Mouse (Mus musculus) CD8-positive naive resting alpha-beta T cell, adult 2 months (primary cell): ENCODE data around the gene Msi2.

ENCODE experiments used
- DNase-seq, 2 experiments: peaks; one replicate each; pipeline ENCODE4 v3.0.0; 2022; ENCODE audit warnings: low read depth in 2 of 2, low spot score in 2 of 2

The Msi2 gene

GRCm38 (mm10) chr11:88334893-88335292, 383.4 kb downstream of the Msi2 start:
- no peak for DNase-seq

GRCm38 (mm10) chr11:88332309-88332934, 385.9 kb downstream of the Msi2 start:
- DNase-seq = no peak

- DNase-seq = no peak
Measured at GRCm38 (mm10) chr11:88331722-88332121, 386.6 kb downstream of the Msi2 start.

GRCm38 (mm10) chr11:88330799-88331198, 387.5 kb downstream of the Msi2 start:
- DNase-seq = no peak

- DNase-seq = no peak
Measured at GRCm38 (mm10) chr11:88328813-88329595, 389.3 kb downstream of the Msi2 start.

- DNase-seq = no peak
Measured at GRCm38 (mm10) chr11:88327016-88327415, 391.3 kb downstream of the Msi2 start.

GRCm38 (mm10) chr11:88318850-88319249, 399.5 kb downstream of the Msi2 start:
- no peak for DNase-seq

- DNase-seq = no peak
Measured at GRCm38 (mm10) chr11:88315393-88315792, 402.9 kb downstream of the Msi2 start.

- DNase-seq = no peak
Measured at GRCm38 (mm10) chr11:88314471-88314870, 403.8 kb downstream of the Msi2 start.

GRCm38 (mm10) chr11:88313512-88313911, 404.8 kb downstream of the Msi2 start:
- no peak for DNase-seq

GRCm38 (mm10) chr11:88311606-88312005, 406.7 kb downstream of the Msi2 start:
- no peak for DNase-seq

- no peak for DNase-seq
Measured at GRCm38 (mm10) chr11:88310773-88311172, 407.5 kb downstream of the Msi2 start.

GRCm38 (mm10) chr11:88309059-88309700, 409.1 kb downstream of the Msi2 start:
- no peak for DNase-seq

- peak in 1 of 2 experiments; percentile 11 for DNase-seq
Measured at GRCm38 (mm10) chr11:88307616-88308543, 410.4 kb downstream of the Msi2 start.

- DNase-seq = no peak
Measured at GRCm38 (mm10) chr11:88305759-88306158, 412.6 kb downstream of the Msi2 start.

GRCm38 (mm10) chr11:88301619-88302018, 416.7 kb downstream of the Msi2 start:
- no peak for DNase-seq

- no peak for DNase-seq
Measured at GRCm38 (mm10) chr11:88299345-88299744, 419.0 kb downstream of the Msi2 start.

GRCm38 (mm10) chr11:88297526-88297925, 420.8 kb downstream of the Msi2 start:
- no peak for DNase-seq

- DNase-seq = no peak
Measured at GRCm38 (mm10) chr11:88295298-88295697, 423.0 kb downstream of the Msi2 start.

- DNase-seq = no peak
Measured at GRCm38 (mm10) chr11:88294394-88294710, 424.0 kb downstream of the Msi2 start.
